Mouse (Mus musculus) heart, adult 2 months (tissue): ENCODE measurements around the gene Hoxd3. TPM values are rescaled to one million over a fixed set of nuclear protein-coding genes. Genes with fewer than 3 reads are reported as not detected.

Experiments
- DNase-seq, 2 experiments: peaks; one replicate each; pipeline ENCODE4 v3.0.0; 2021
- H3K27ac ChIP-seq: fragments of 200-600 bp; 2 replicates; pipeline ENCODE4 v1.8.1; 2022
- H3K27me3 ChIP-seq: fragments of 200-500 bp; 2 replicates; pipeline ENCODE4 v1.6.1; 2012; ENCODE audit warnings: mild to moderate bottlenecking, low read length, inconsistent platforms, mixed read lengths; ENCODE audit not compliant: control insufficient read depth, insufficient read depth
- H3K36me3 ChIP-seq: fragments of 200-500 bp; 2 replicates; pipeline ENCODE4 v1.6.1; 2012; ENCODE audit warnings: low read length, inconsistent platforms; ENCODE audit not compliant: control insufficient read depth, insufficient read depth
- H3K4me1 ChIP-seq: fragments of 200-500 bp; 2 replicates; pipeline ENCODE4 v1.6.1; 2011; ENCODE audit warnings: low read length; ENCODE audit not compliant: control insufficient read depth, insufficient read depth
- H3K4me3 ChIP-seq: fragments of 200-600 bp; 2 replicates; pipeline ENCODE4 v1.8.1; 2022
- H3K79me2 ChIP-seq: fragments of 200-500 bp; replicated peaks from 2 replicates; pipeline ENCODE4 v1.6.1; 2012; ENCODE audit warnings: mild to moderate bottlenecking, inconsistent platforms, low read length, moderate library complexity, mixed read lengths; ENCODE audit not compliant: control insufficient read depth, insufficient read depth
- H3K9ac ChIP-seq: fragments of 200-500 bp; 2 replicates; pipeline ENCODE4 v1.6.1; 2012; ENCODE audit warnings: low read depth, mild to moderate bottlenecking, control low read depth, inconsistent platforms, low read length, mixed read lengths
- CTCF ChIP-seq: fragments of 200-600 bp; IDR thresholded peaks from 2 replicates; pipeline ENCODE4 v1.8.1; 2022; ENCODE audit warnings: antibody characterized with exemption, mild to moderate bottlenecking, moderate library complexity
- EP300 ChIP-seq: fragments of 200-500 bp; IDR thresholded peaks from 2 replicates; pipeline ENCODE4 v1.6.1; 2011; ENCODE audit warnings: low read depth, low read length, control low read depth; ENCODE audit not compliant: insufficient read depth
- POLR2A ChIP-seq: fragments of 200-500 bp; IDR thresholded peaks from 2 replicates; pipeline ENCODE4 v1.6.1; 2011; ENCODE audit warnings: mild to moderate bottlenecking, low read depth, low read length, control low read depth; ENCODE audit not compliant: insufficient read depth
- WGBS: fragments of 180-500 bp; shearing (Covaris S2); methylation state at CpG from one replicate; pipeline ENCODE4 v1.1.7; 2018; 5-methylcytosine and 5-hydroxymethylcytosine counted together
- intact Hi-C: fragments of 180-260 bp; cut with DNase I; formaldehyde crosslinking; loops from one replicate; pipeline ENCODE4 v1.15.1; 2025
- polyA plus RNA-seq: library from polyadenylated mRNA; depleted of rRNA; stranded (reverse); fragments of >200 nt; gene quantifications from 2 replicates; pipeline ENCODE4 v1.2.3, GENCODE M21; 2012
- total RNA-seq, 2 experiments: library from RNA; stranded (reverse); gene quantifications; 2 replicates each; pipeline ENCODE4 v1.2.3; 2021

Hoxd3 gene
- total and polyA plus RNA-seq, 3 experiments = 0.06 TPM; not detected in 2

- 38% methylated on average over 6 of the region's 6 CpGs for WGBS
- H3K79me2 ChIP-seq = no peaks in the 10 kb centered on the region
- TF ChIP-seq POLR2A = no peak
- TF ChIP-seq EP300 = no peak
- TF ChIP-seq CTCF = no peak
- H3K4me1 ChIP-seq = no peaks in the 10 kb centered on the region
- intact Hi-C loops = loop anchor here (1.0 to 5.0 kb wide), 6 partner anchors 259 to 886 kb away; no protein-coding TSS in a partner anchor
- no peak overlapping the region for H3K27ac ChIP-seq
- H3K27me3 ChIP-seq = peaks cover 41% of the 10 kb centered on the region
- H3K9ac ChIP-seq = no peak overlapping the region
- no peaks in the 10 kb centered on the region for H3K36me3 ChIP-seq
- no peak overlapping the region for H3K4me3 ChIP-seq
- no peak for DNase-seq
These were observed 8.9 kb upstream of the Hoxd3 start for GRCm38 (mm10) chr2:74702820-74703219.

- H3K36me3 ChIP-seq = no peaks in the 10 kb centered on the region
- DNase-seq = no peak
- peaks cover 36% of the 10 kb centered on the region for H3K27me3 ChIP-seq
- no peak overlapping the region for H3K9ac ChIP-seq
- TF ChIP-seq EP300 = no peak
- TF ChIP-seq POLR2A = no peak
- no peak for TF ChIP-seq CTCF
- 21% methylated on average over 10 of the region's 10 CpGs for WGBS
- H3K27ac ChIP-seq = no peak overlapping the region
- no peak overlapping the region for H3K4me3 ChIP-seq
- intact Hi-C loops = loop anchor here (2.0 to 5.0 kb wide), 4 partner anchors 259 to 885 kb away; no protein-coding TSS in a partner anchor
- H3K4me1 ChIP-seq = no peaks in the 10 kb centered on the region
- no peaks in the 10 kb centered on the region for H3K79me2 ChIP-seq
These were observed 8.4 kb upstream of the Hoxd3 start for GRCm38 (mm10) chr2:74703317-74703716.

- intact Hi-C loops = loop anchor here (2.0 to 5.0 kb wide), 4 partner anchors 258 to 885 kb away; no protein-coding TSS in a partner anchor
- Histone ChIP-seq H3K36me3 (no peaks in the 10 kb centered on the region), H3K27me3 (peaks cover 33% of the 10 kb centered on the region), H3K79me2 (no peaks in the 10 kb centered on the region), H3K4me3 (no peak overlapping the region), H3K4me1 (no peaks in the 10 kb centered on the region), H3K9ac (no peak overlapping the region), H3K27ac (no peak overlapping the region)
- TF ChIP-seq POLR2A = no peak
- DNase-seq = peak in 1 of 2 experiments; percentile 24
- 13% methylated on average over 26 of the region's 26 CpGs for WGBS
These were observed 7.9 kb upstream of the Hoxd3 start for GRCm38 (mm10) chr2:74703720-74704392.

DNA sequence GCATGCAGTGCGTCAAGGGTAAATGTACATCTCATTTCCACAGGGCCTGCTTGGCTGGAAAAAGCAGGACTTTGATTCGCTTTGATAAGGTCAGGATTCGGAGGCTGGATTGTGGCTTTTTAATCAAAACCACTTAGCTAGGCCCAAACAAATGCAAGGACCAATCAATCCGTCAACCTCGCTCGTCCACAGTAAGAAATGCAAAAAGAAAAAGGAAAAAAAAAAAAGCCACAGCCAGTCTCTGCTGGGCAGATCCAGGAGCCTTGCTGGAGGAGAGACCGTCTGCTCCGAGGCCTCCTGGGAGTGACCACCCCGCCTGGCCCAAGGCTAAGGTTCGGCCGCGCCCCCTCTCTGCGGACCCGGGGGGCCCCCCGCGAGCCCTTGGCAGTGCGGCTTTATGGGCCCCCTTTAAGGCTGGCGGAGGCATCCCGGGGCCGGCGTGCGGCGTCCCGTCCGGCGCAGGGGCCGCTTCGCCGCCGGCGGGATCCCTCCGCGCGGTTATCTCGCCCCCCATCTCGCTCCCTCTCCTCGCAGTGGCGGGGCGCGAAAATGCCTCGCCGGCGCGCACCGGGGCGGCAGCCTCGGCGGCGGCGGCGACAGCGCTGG lies 7.2 kb upstream of the Hoxd3 start, which contains the start of gene Hoxd8:
Gene Hoxd8 (plus strand): TSS at position 223 of the 606 bp plus-strand sequence.
- peaks cover 31% of the 10 kb centered on the region for H3K27me3 ChIP-seq
- no peaks in the 10 kb centered on the region for H3K79me2 ChIP-seq
- no peaks in the 10 kb centered on the region for H3K36me3 ChIP-seq
- peak within 1 kb of the TSS; percentile 69 for H3K9ac ChIP-seq
- no peak within 1 kb of the TSS for H3K27ac ChIP-seq
- peak within 1 kb of the TSS; percentile 35 for H3K4me3 ChIP-seq
- WGBS = 4% methylated on average over 48 of the region's 52 CpGs
- H3K4me1 ChIP-seq = no peaks in the 10 kb centered on the region
- intact Hi-C loops = loop anchor here (5.0 kb wide), 2 partner anchors 258 to 608 kb away; no protein-coding TSS in a partner anchor
- DNase-seq = peak; percentile 50 to 63
- TF ChIP-seq POLR2A = no peak
- TF ChIP-seq CTCF = no peak
- no peak for TF ChIP-seq EP300

DNA sequence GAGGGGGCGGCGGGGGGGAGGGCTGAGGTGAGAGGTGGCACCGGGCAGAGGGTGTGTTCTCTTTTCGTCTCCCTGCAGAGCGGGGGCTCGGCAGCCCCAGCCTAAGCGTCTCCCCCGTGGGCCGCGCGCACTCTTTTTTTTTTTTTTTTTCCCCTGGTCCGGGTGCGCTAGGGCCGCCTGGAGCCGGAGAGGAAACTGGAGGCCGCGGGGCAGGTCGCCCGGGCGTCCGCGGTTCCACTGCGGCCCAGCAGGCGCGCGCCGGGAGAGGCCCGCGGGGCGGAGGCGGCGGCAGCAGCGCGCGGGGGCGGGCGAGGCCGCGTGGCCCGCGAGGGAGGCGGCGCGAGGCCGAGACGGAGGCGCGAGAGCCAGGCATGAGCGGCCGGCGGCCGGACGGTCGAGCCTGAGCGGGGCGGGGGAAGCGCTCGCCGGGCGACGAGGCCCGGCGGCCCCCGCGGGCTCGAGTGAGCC lies 6.7 kb upstream of the Hoxd3 start:
- TF ChIP-seq CTCF (0 out of 2 replicates have a peak, but pooled peaks have one; percentile 13), EP300 (no peak), POLR2A (no peak)
- Histone ChIP-seq H3K4me3 (peak overlapping the region; percentile 35), H3K27ac (no peak overlapping the region), H3K9ac (peak overlapping the region; percentile 69), H3K27me3 (peaks cover 28% of the 10 kb centered on the region), H3K4me1 (no peaks in the 10 kb centered on the region), H3K36me3 (no peaks in the 10 kb centered on the region), H3K79me2 (no peaks in the 10 kb centered on the region)
- 4% methylated on average over 62 of the region's 66 CpGs for WGBS
- DNase-seq = peak; percentile 58 to 67
- intact Hi-C loops = loop anchor here (5.0 kb wide), 2 partner anchors 257 to 607 kb away; no protein-coding TSS in a partner anchor
